Mouse (Mus musculus) lung, adult 2 months (tissue): ENCODE measurements around the gene Rfk. TPM values are rescaled to one million over a fixed set of nuclear protein-coding genes. Genes with fewer than 3 reads are reported as not detected.

ENCODE experiments used
- DNase-seq: peaks from one replicate; pipeline ENCODE4 v3.0.0; 2022
- H3K4me1 ChIP-seq: fragments of 200-500 bp; 2 replicates; pipeline ENCODE4 v1.6.1; 2011; ENCODE audit warnings: low read length; ENCODE audit not compliant: control insufficient read depth, insufficient read depth
- H3K4me3 ChIP-seq: fragments of 200-500 bp; replicated peaks from 2 replicates; pipeline ENCODE3; 2011; ENCODE audit warnings: low read depth, mild to moderate bottlenecking, control low read depth, low read length; ENCODE audit errors: extremely low read depth
- CTCF ChIP-seq: fragments of 200-500 bp; IDR thresholded peaks from 2 replicates; pipeline ENCODE4 v1.5.1; 2011; ENCODE audit warnings: mild to moderate bottlenecking, low read length, control low read depth; ENCODE audit not compliant: insufficient read depth
- POLR2A ChIP-seq: fragments of 200-500 bp; IDR thresholded peaks from 2 replicates; pipeline ENCODE4 v1.6.1; 2011; ENCODE audit warnings: low read depth, mild to moderate bottlenecking, control low read depth, low read length, borderline replicate concordance; ENCODE audit errors: extremely low read depth
- WGBS: fragments of 180-500 bp; shearing (Covaris S2); methylation state at CpG from one replicate; pipeline ENCODE4 v1.1.7; 2018; 5-methylcytosine and 5-hydroxymethylcytosine counted together
- polyA plus RNA-seq: library from polyadenylated mRNA; depleted of rRNA; stranded (reverse); fragments of >200 nt; gene quantifications from 2 replicates; pipeline ENCODE4 v1.2.3, GENCODE M21; 2012; rRNA removed

Gene Rfk
- polyA plus RNA-seq, 1 experiment, result 70.0 TPM

DNA sequence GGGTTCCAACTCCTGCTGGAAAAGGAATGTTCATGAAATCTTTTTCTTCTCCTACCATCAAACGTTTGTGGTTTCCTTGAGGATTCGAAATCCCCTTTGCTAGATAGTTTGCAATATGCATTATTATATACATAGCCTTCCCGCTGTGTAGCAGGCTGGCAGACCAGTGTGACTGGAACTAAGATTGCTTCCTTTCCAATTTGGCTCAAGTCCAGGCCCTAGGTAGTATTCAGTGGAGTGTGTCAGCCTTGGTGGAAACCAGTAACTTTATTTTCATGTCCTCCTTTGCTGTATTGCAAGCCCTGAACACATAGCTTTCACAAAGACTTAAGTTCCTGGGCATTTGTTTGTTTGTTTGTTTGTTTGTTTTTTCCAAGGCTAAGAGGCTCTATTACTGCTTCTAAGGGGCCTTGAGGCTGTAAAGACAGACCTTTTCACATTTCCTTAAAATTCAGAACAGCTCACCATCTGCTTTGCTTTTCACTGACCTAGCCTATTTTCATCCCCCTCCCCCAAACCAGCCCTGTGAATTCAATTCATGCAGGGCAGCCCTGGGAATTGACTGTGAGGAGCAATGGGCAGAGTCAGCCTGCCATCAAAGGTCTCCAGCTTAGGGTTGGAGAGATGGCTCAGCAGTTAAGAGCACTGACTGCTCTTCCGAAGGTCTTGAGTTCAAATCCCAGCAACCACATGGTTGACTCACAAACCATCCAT, 45.8 kb downstream of the Rfk start:
- 39% methylated on average over 4 of the region's 4 CpGs for WGBS
- DNase-seq, result no peak

DNA sequence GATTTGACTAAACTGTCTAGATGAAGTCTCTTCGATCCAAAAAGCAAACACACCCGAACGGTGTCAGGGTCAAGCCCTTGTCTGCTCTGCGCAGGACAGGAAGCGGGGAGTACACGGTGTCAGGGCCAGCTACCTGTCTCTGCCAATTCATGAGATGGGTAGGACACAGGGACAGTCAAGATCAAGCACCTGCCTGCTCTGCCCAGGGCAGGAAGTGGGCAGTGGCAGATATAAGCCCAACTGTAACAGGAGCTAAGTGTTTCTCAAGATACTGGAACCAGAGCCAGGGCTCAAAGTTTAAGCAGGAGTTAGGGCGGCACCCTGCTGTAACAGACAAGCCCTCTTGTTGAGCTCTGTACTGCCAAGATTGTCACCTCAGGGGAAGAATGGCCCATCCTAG, 49.7 kb downstream of the Rfk start:
- no peak for TF ChIP-seq POLR2A
- no peak for TF ChIP-seq CTCF
- 71% methylated on average over 7 of the region's 7 CpGs for WGBS
- H3K4me1 ChIP-seq, result no peaks in the 10 kb centered on the region
- no peak overlapping the region for H3K4me3 ChIP-seq
- DNase-seq, result no peak

More for the DNA sequence above, 45.8 kb downstream of the Rfk start:
- Histone ChIP-seq H3K4me1 (no peaks in the 10 kb centered on the region), H3K4me3 (no peak overlapping the region)
- no peak for TF ChIP-seq POLR2A
- no peak for TF ChIP-seq CTCF

Other genes starting within 250 kb of the Rfk start
- gene Gcnt1, start 21.2 kb upstream of the Rfk start, polyA plus RNA-seq, result 1.7 and 4.3 TPM in 2 replicates